Mouse (Mus musculus) cerebellum, postnatal 25 days (tissue): ENCODE measurements at regions not wholly inside any gene's neighbourhood (a gene's known extent, or its start where the extent isn't known, plus 50 kb on each side); places are given as distances from the start of the nearest gene placed in this dataset.

Experiments used
- DNase-seq, 2 experiments: peaks; one replicate each; pipeline ENCODE4 v3.0.0; 2021; ENCODE audit warnings: mixed read lengths in 2 of 2

DNA sequence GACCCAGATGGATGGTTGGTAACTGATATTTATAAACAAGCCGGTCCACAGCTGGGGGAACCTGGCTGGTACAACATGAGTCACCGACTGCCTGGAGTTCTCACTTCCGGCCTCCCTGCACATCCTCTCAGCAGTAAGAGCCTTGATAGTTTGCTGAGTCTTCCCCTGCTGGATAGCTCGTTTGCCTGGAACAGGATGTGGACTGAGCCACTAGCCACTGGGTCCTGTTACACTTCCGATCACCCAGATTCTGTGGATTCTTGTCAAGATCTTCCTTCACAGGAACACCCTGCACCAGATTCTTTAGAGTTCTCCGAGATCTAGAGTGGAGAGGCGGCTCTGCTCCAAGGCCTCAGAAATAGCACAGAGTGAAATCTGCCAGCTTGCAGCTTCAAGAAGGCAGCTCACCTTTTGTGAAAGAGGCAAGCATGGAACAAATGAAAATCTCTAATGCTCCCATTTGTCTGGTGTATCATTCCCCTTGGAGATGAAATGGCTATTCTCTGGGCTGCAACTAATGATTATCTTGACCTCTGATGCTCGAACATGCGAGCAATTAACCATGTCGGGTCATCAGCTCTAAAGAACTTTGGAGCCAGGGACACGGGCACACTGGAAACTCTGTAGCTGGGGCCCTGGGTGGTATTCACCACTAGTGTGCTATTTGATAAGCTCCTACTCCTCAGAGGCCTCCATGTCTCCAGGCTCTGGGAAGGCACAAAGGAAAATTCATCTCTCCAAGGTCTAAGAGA, 90.3 kb upstream of the Selenok start:
- DNase-seq, result no peak

DNA sequence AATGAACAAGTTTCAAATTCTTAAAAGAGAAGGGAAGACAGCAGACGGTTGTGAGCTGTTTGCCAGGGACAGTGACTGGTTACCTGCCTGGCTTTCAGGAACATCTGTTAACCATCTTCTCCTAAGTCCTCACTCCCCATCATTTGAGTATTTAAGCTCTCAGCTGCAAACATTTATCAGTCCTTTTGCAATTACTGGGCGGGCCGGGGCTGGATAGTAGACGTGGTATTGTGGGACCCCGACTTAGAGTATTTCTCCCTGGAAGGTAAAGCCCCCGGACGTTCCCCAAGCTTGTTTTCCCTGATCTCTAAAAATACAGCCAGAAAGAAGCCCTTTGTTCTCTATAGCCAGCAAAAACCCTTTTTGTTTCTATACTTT, 89.7 kb upstream of the Selenok start:
- DNase-seq, result no peak

DNA sequence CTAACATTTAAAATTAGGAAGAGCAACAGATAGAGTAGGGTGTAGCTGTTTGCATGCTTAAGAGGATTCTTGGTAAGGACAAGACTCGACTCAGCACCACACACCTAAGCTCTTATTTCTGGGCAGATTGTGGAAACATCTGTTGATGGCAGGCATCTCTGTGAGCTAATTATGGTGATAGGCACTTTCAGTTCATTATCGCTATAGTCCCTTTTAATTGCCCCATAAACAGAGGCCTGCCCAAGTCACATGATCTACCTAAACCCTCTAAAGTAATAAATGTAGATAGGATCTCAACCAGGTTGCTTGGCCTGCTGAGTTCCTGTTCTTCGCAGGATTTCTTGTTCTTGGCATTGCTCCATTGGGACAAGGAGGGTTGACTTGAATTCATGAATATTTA, 88.8 kb upstream of the Selenok start:
- no peak for DNase-seq

DNA sequence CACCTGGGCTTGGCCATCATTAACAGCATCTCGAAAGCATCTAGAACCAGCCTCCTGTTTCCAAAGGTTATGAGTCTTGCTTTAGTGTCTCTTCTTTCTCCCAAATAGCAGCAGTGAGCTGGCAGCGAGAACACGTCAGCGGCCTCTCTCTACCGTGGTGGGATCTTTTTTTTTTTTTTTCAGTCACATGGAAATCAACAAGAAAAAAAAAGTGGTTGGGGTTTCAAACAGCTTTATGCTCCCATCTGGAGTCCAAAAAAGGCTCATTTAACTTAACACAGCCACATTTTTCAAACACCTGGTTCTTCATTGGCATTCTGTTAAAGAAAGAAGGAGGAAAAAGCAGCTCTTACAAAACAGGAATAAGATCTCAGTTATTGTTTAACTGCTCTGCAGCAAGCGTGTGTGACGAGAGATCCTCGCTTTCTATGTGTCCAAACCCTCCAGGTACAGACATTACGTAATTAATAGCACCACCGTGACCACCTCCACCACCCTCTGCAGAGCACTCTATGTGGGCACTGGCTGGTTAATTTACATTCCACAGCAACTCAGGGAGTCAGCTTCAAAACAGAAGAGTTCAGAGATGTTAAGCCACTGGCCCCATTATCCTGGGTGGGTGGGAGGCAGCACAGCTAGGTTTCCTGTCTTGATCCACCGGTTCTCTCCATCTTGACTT, 85.3 kb upstream of the Selenok start:
- DNase-seq, result no peak

DNA sequence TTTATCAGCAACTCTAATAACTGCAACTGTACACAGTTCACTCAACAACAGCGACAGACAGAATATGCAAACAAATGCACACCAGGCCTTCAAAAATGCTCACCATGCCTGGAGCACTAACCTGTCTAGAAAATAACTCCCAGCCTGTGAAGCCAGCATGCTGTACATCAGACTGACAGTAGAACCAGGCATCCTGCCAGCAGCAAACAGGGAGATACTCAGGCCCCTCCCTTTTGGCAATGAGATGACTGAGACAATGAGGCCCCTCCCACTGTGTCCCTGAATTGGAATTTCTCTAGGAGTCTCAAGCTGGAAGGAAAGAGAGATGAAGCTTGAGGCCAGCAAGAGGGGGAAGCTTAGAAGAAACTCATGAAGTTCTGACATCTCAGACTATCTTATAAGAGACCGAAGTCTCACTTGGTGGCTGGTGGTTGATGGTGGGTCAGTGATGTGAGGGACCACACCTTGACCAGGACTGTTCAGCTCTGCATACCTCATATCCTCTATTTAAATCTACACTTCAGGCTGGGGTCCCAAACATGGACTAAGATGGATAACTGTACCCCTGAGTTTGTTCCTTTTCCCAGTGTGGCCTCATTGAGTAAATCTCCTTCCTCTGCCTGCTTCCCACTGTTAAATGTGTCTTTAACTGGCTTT, 72.6 kb upstream of the Selenok start:
- peak; percentile 38 to 74 for DNase-seq

DNA sequence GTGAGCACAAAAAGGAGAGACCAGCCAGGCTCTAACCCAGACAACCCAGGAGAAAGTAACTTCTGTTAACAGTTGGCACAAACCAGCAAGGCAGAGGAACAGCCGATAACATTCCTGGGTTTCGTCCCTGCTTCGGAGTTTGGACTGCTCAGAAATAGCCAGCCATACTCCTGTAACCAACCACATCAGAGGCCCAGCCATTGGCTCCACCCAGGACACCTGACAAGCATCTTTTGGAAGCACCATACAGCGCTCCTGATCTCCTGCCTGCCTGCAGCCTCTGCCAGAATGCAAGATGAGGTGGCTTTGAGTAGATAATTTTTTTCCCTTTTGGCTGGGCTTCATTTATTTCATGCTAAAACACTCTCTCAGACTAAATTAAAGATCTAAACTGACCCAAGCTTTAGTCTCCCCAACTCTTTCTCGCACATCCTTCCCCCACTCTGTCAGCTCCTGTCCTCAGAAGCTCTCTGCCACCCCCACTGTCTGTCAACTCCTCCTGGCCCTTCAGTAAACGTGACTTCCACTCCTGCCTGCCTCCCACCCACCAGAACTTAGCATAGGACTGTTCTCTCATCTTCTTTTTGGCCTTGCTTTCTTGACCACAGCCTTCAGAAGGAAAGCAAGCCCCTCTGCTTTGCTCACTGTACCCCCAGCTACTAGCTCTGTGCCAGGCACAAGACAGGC, 72.0 kb upstream of the Selenok start:
- peak; percentile 12 to 14 for DNase-seq

DNA sequence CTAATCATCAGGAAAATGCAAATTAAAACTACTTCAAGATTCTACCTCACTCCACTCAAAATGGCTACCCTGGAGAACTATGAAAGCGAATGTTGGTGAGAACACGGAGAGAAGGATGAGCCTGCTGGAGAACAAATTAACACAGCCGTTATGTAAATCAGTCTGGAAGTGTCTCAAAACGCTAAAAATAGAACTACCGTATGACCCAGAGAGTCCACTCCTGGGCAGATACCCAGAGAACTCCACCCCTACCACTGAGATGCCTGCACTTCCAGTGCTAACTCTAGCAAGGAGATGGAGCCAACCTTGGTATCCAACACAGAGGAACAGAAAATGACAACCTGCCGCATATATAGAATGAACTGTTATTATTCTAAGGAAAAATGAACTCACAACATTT, 67.2 kb upstream of the Selenok start:
- peak; percentile 30 to 52 for DNase-seq

DNA sequence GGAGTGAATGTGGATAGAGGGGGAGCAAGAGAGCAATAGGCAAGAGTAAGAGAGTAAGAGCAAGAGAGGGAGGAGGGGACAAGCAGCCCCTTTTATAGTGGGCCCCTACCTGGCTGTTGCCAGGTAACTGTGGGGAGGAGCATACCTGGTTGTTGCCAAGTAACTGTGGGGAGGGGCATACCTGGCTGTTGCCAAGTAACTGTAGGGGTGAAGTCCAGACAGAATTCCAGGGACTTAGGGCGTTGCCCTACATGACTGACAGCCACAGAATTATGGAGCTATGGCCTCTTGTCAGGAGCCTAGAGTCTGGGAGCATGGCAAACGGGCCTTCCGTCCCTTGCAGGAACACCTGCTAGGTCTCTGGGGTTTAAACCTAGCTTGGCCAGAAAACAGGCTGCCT, 64.5 kb upstream of the Selenok start:
- no peak for DNase-seq

DNA sequence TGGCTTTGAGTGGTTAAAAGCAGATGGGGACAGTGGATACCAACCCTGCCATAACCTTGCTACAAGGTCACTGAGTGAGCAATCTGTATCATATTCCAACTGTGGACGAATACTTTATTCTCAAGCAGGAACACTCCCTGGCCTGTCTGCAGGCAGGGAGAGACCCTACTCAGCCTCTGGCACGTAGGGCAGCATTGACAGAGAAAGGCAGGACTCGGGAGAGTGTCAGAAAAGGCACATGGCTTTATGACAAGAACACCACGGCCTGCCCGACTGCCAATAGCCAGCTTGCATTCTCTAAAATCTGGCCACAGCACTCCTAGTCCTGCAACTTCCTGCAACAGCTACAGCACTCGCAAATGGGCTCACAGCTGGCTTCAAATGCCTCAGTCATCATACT, 63.3 kb upstream of the Selenok start:
- DNase-seq, result no peak

DNA sequence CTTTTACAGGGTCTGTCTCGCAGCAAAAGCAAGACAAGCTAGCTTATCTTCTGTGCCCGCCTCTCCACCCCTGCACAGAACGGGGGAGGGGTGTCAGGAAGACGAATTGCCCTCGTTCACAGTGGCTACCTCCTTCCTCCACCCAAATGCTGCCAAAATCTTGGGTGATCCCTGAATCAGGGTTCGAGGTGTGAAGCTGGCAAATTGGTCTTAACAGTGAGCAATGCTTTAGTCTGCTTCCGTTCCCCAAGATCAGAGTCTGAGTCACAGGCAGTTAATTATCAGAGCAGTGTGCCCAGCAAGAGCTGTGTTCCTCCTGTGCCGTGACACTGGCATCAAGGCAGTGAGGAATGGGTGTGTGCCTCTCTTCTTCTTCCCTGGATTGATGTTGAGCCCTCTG, 58.4 kb upstream of the Selenok start:
- DNase-seq, result no peak
